Mouse (Mus musculus) heart, adult 2 months (tissue): Measurements from ENCODE around the gene Slc7a6. TPM values are rescaled to one million over a fixed set of nuclear protein-coding genes. Genes with fewer than 3 reads are reported as not detected.

ENCODE experiments used
- DNase-seq, 2 experiments: peaks; one replicate each; pipeline ENCODE4 v3.0.0; 2021
- H3K27ac ChIP-seq: fragments of 200-600 bp; 2 replicates; pipeline ENCODE4 v1.8.1; 2022
- H3K27me3 ChIP-seq: fragments of 200-500 bp; 2 replicates; pipeline ENCODE4 v1.6.1; 2012; ENCODE audit warnings: mild to moderate bottlenecking, low read length, inconsistent platforms, mixed read lengths; ENCODE audit not compliant: control insufficient read depth, insufficient read depth
- H3K36me3 ChIP-seq: fragments of 200-500 bp; 2 replicates; pipeline ENCODE4 v1.6.1; 2012; ENCODE audit warnings: low read length, inconsistent platforms; ENCODE audit not compliant: control insufficient read depth, insufficient read depth
- H3K4me1 ChIP-seq: fragments of 200-500 bp; 2 replicates; pipeline ENCODE4 v1.6.1; 2011; ENCODE audit warnings: low read length; ENCODE audit not compliant: control insufficient read depth, insufficient read depth
- H3K4me3 ChIP-seq: fragments of 200-600 bp; 2 replicates; pipeline ENCODE4 v1.8.1; 2022
- H3K79me2 ChIP-seq: fragments of 200-500 bp; replicated peaks from 2 replicates; pipeline ENCODE4 v1.6.1; 2012; ENCODE audit warnings: mild to moderate bottlenecking, inconsistent platforms, low read length, moderate library complexity, mixed read lengths; ENCODE audit not compliant: control insufficient read depth, insufficient read depth
- H3K9ac ChIP-seq: fragments of 200-500 bp; 2 replicates; pipeline ENCODE4 v1.6.1; 2012; ENCODE audit warnings: low read depth, mild to moderate bottlenecking, control low read depth, inconsistent platforms, low read length, mixed read lengths
- CTCF ChIP-seq: fragments of 200-600 bp; IDR thresholded peaks from 2 replicates; pipeline ENCODE4 v1.8.1; 2022; ENCODE audit warnings: antibody characterized with exemption, mild to moderate bottlenecking, moderate library complexity
- EP300 ChIP-seq: fragments of 200-500 bp; IDR thresholded peaks from 2 replicates; pipeline ENCODE4 v1.6.1; 2011; ENCODE audit warnings: low read depth, low read length, control low read depth; ENCODE audit not compliant: insufficient read depth
- POLR2A ChIP-seq: fragments of 200-500 bp; IDR thresholded peaks from 2 replicates; pipeline ENCODE4 v1.6.1; 2011; ENCODE audit warnings: mild to moderate bottlenecking, low read depth, low read length, control low read depth; ENCODE audit not compliant: insufficient read depth
- WGBS: fragments of 180-500 bp; shearing (Covaris S2); methylation state at CpG from one replicate; pipeline ENCODE4 v1.1.7; 2018; 5-methylcytosine and 5-hydroxymethylcytosine counted together
- intact Hi-C: fragments of 180-260 bp; cut with DNase I; formaldehyde crosslinking; loops from one replicate; pipeline ENCODE4 v1.15.1; 2025
- polyA plus RNA-seq: library from polyadenylated mRNA; depleted of rRNA; stranded (reverse); fragments of >200 nt; gene quantifications from 2 replicates; pipeline ENCODE4 v1.2.3, GENCODE M21; 2012
- total RNA-seq, 2 experiments: library from RNA; stranded (reverse); gene quantifications; 2 replicates each; pipeline ENCODE4 v1.2.3; 2021

Gene Slc7a6
- total and polyA plus RNA-seq, 3 experiments = 10.2 to 14.7 (median 10.8) TPM

DNA sequence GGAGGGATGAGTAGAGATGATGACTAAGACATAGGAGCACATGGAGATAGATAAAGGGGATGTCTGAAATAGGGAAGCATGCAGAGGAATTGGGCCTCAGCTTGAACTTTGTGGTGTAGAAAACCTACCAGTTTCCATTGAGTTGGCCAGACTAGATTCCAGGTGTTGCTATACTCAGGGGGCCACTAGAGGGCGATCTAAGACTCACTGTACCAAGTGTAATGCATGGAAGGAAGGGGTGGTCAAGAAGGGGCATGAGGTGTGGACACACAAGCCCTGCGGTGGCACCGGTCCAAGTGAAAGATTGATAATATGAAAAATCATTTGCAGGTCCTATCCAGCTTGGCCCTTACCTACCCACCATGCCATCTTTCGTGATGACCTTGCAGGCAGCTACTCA lies 3.2 kb upstream of the Slc7a6 start:
- DNase-seq = peak; percentile 65 to 76
- WGBS = 41% methylated on average over 4 of the region's 4 CpGs
- H3K4me3 ChIP-seq = no peak overlapping the region
- H3K27ac ChIP-seq = no peak overlapping the region
- TF ChIP-seq EP300 (no peak), CTCF (peak; percentile 92), POLR2A (no peak)
- no peaks in the 10 kb centered on the region; the same call in 1 of the 2 replicates for H3K4me1 ChIP-seq
- H3K9ac ChIP-seq = no peak overlapping the region
- intact Hi-C loops = loop anchor here (2.0 kb wide), 1 partner anchor 33 kb away; no protein-coding TSS in a partner anchor
- H3K36me3 ChIP-seq = no peaks in the 10 kb centered on the region
- no peaks in the 10 kb centered on the region for H3K79me2 ChIP-seq
- no peaks in the 10 kb centered on the region for H3K27me3 ChIP-seq

DNA sequence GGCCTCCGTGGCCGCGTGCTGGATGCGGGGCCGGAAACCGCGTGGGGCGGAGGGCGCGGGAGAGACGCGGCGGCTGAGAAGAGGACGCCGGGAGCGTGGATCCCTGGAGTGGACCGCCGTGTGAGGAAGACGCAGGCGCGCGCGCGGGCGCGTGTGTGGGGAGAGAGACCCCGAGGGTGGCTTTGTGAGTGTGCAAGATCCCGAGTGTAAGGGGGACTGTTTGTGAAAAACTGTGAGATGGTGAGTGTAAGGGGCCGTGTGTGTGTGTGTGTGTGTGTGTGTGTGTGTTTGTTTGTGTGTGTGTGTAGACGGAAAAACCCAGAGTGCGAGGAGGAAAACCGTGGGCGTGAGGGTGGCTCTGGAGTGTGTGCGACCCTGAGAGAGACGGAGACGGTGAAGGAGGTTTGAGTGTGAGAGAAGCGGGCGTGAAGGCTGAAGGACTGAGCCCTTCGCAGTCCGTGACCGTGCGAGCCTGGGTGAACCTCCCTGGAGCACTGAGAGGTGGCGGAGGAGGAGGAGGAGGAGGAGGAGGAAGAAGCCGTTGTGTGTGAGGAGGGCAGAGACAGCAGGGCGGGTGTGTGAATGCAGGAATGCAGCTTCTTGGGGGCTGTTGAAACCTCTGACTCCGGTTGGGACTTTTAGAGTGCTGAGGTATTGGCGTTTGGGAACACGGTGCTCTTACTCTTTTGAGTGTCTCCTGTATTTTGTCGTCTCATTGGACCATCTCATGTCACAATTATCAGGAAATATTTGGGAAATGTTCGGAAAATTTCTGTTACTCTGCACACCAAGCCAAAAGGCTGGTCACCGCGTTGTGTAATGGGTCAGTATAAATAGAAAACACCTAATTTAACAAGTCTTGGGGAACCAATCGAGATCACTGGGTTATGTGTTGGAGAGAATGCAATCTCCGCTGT lies 618 bp downstream of the Slc7a6 start:
- peak overlapping the region; percentile 87 for H3K4me3 ChIP-seq
- no peaks in the 10 kb centered on the region for H3K36me3 ChIP-seq
- WGBS = under 1% methylated on average over 53 of the region's 54 CpGs
- no peaks in the 10 kb centered on the region for H3K27me3 ChIP-seq
- no peak for TF ChIP-seq POLR2A
- TF ChIP-seq CTCF = no peak
- TF ChIP-seq EP300 = no peak
- peak overlapping the region; percentile 73 for H3K27ac ChIP-seq
- peak overlapping the region; percentile 78 for H3K9ac ChIP-seq
- H3K4me1 ChIP-seq = no peaks in the 10 kb centered on the region; the same call in 1 of the 2 replicates
- DNase-seq = peak; percentile 58 to 67
- no peaks in the 10 kb centered on the region for H3K79me2 ChIP-seq
- intact Hi-C loops = loop anchor here (2.0 kb wide), 2 partner anchors 28 to 42 kb away; partner anchors contain the start of genes Prmt7 and Slc7a6os

DNA sequence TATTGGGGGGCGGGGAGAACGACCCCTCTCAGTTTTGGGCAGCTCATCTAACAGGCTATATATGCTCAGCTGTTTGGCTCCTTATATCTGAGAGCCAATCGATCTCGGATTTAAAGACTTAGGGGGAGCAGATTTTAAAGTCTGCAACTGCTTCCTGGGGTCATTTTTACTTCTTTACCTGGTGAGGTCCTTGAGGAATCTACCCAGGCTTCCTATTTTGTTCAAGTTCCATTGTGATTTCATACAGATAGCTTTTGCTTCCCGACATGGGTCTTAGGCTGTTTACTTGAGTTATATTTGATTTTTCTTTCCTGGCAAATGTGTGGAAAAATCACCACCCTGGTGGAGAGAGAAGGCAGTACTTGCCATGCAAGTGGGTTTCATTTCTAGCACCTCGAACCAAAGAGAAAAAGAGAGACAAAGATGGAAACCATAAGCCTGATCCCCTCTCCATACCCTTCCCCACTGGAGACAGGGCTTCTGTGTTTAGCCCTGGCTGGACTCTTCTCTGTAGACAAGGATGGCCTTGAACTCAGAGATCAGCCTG lies 1.4 kb downstream of the Slc7a6 start:
- no peak overlapping the region for H3K27ac ChIP-seq
- peak overlapping the region; percentile 87 for H3K4me3 ChIP-seq
- H3K4me1 ChIP-seq = no peaks in the 10 kb centered on the region; the same call in 1 of the 2 replicates
- TF ChIP-seq CTCF (peak; percentile 27; the same call in 1 of the 2 replicates), POLR2A (no peak)
- 27% methylated on average over 6 of the region's 6 CpGs for WGBS
- H3K9ac ChIP-seq = peak overlapping the region; percentile 29; the same call in 1 of the 2 replicates
- intact Hi-C loops = loop anchor here (2.0 kb wide), 2 partner anchors 29 to 41 kb away; partner anchors contain the start of genes Prmt7 and Slc7a6os
- no peaks in the 10 kb centered on the region for H3K36me3 ChIP-seq
- DNase-seq = peak in 1 of 2 experiments; percentile 6
- no peaks in the 10 kb centered on the region for H3K79me2 ChIP-seq
- H3K27me3 ChIP-seq = no peaks in the 10 kb centered on the region

DNA sequence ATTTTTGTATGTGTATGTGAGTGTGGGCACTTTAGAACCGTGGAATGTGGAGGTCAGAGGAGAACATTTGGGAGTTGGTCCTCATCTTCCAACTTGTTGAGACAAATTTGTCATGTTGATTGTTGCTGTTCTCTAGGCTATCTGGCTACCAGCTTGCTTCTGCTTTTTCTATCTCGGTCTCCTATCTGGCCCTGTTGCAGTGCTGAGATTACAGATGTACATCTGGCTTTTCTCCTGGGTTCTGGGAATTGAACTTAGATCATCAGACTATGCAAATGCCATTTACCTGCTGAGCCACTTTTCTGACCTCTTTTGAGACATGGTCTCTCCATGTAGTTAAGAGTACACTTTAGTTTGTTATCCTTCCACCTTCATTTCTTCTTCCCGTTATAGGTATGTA lies 4.9 kb downstream of the Slc7a6 start:
- Histone ChIP-seq H3K4me3 (no peak overlapping the region), H3K79me2 (no peaks in the 10 kb centered on the region), H3K27me3 (no peaks in the 10 kb centered on the region), H3K36me3 (no peaks in the 10 kb centered on the region), H3K27ac (no peak overlapping the region), H3K4me1 (no peaks in the 10 kb centered on the region), H3K9ac (no peak overlapping the region)
- 88% methylated on average over 3 of the region's 3 CpGs for WGBS
- intact Hi-C loops = no loop called here
- TF ChIP-seq POLR2A (no peak), EP300 (no peak), CTCF (no peak)
- DNase-seq = peak in 1 of 2 experiments; percentile 8

DNA sequence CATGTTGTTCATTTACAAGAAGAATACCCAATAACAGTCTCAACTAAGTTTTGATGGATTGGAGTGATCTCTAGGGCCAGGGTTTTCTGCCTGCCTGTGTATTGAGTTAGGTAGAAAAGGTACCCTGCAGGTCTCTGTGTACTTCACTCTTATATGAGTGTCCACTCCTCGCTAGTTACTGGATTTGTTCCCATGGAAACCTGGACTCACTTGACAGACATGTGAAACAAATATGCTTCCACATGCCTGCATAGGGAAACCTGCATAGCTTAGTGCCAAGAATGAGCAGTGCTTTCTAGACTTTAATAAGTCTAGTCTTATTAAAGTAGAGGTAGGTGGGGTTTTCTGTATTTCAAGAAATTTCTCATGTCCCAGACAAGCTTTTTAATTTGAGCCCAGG lies 8.2 kb downstream of the Slc7a6 start:
- Histone ChIP-seq H3K27ac (no peak overlapping the region), H3K27me3 (no peaks in the 10 kb centered on the region), H3K9ac (no peak overlapping the region), H3K4me1 (no peaks in the 10 kb centered on the region), H3K36me3 (no peaks in the 10 kb centered on the region), H3K79me2 (no peaks in the 10 kb centered on the region), H3K4me3 (no peak overlapping the region)
- DNase-seq = no peak
- intact Hi-C loops = no loop called here
- TF ChIP-seq EP300 (no peak), POLR2A (no peak), CTCF (no peak)
- WGBS = 27% methylated on average over 1 of the region's 1 CpGs

DNA sequence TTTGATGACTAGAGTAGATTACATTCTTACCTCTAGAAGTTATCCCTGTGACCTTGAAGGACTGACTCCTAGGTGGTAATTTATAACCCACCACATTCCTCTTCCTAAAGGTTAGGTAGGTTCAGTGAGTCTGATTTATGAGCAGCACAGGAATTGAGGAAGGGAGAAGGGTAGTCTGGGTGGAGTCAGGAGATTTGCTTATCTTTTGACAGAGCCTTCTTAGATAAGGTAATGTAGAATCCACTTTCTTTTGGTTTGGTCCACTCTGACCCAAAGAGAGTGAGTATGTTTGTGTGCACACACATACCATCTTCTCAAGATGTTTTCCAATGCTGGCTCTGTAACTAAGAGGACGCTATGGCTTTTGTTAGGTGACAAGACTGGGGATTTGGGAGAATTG lies 8.9 kb downstream of the Slc7a6 start:
- Histone ChIP-seq H3K4me1 (no peaks in the 10 kb centered on the region), H3K9ac (no peak overlapping the region), H3K27me3 (no peaks in the 10 kb centered on the region), H3K79me2 (no peaks in the 10 kb centered on the region), H3K27ac (no peak overlapping the region), H3K4me3 (no peak overlapping the region), H3K36me3 (no peaks in the 10 kb centered on the region)
- TF ChIP-seq EP300 (no peak), POLR2A (no peak)
- no peak for DNase-seq
- whole genome bisulfite sequencing = 94% methylated on average over 1 of the region's 1 CpGs
- intact Hi-C loops = no loop called here
